Mouse (Mus musculus) liver, adult 2 months (tissue): ENCODE data around the gene Wfikkn1. TPM values are rescaled to one million over a fixed set of nuclear protein-coding genes. Genes with fewer than 3 reads are reported as not detected.

Experiments used
- DNase-seq: peaks from one replicate; pipeline ENCODE4 v3.0.0-alpha.2; 2011; ENCODE audit warnings: low read depth, low spot score; ENCODE audit errors: extremely low read depth
- H3K27ac ChIP-seq: fragments of 200-500 bp; replicated peaks from 2 replicates; pipeline ENCODE4 v1.5.1; 2012; ENCODE audit warnings: low read depth, mild to moderate bottlenecking, control low read depth, inconsistent platforms, low read length; ENCODE audit not compliant: insufficient read depth
- H3K27me3 ChIP-seq: fragments of 200-500 bp; 2 replicates; pipeline ENCODE4 v1.6.1; 2012; ENCODE audit warnings: mild to moderate bottlenecking, moderate library complexity, low read length, inconsistent platforms; ENCODE audit not compliant: control insufficient read depth, insufficient read depth
- H3K36me3 ChIP-seq: fragments of 200-500 bp; 2 replicates; pipeline ENCODE4 v1.6.1; 2012; ENCODE audit warnings: low read length, inconsistent platforms; ENCODE audit not compliant: control insufficient read depth, insufficient read depth
- H3K4me1 ChIP-seq: fragments of 200-500 bp; 2 replicates; pipeline ENCODE4 v1.6.1; 2011; ENCODE audit warnings: low read length; ENCODE audit not compliant: control insufficient read depth, insufficient read depth
- H3K4me3 ChIP-seq: fragments of 200-500 bp; 2 replicates; pipeline ENCODE4 v1.5.1; 2011; ENCODE audit warnings: low read depth, mild to moderate bottlenecking, control low read depth, low read length, moderate library complexity; ENCODE audit not compliant: insufficient read depth
- H3K79me2 ChIP-seq: fragments of 200-500 bp; 2 replicates; pipeline ENCODE4 v1.6.1; 2012; ENCODE audit warnings: inconsistent platforms, mild to moderate bottlenecking, low read length, moderate library complexity; ENCODE audit not compliant: control insufficient read depth, insufficient read depth
- H3K9ac ChIP-seq: fragments of 200-500 bp; 2 replicates; pipeline ENCODE4 v1.6.1; 2012; ENCODE audit warnings: low read depth, mild to moderate bottlenecking, control low read depth, inconsistent platforms, low read length
- CTCF ChIP-seq: fragments of 200-500 bp; IDR thresholded peaks from 2 replicates; pipeline ENCODE4 v1.5.1; 2011; ENCODE audit warnings: low read depth, low read length, control low read depth
- POLR2A ChIP-seq: fragments of 200-500 bp; IDR thresholded peaks from 2 replicates; pipeline ENCODE4 v1.6.1; 2011; ENCODE audit warnings: low read length, control low read depth; ENCODE audit not compliant: insufficient read depth; ENCODE audit errors: extremely low read depth
- WGBS: fragments of 180-500 bp; shearing (Covaris S2); methylation state at CpG from one replicate; pipeline ENCODE4 v1.1.7; 2018; 5-methylcytosine and 5-hydroxymethylcytosine counted together
- polyA plus RNA-seq: library from polyadenylated mRNA; depleted of rRNA; stranded (reverse); fragments of >200 nt; gene quantifications from 2 replicates; pipeline ENCODE4 v1.2.3, GENCODE M21; 2012
- total RNA-seq: library from RNA; depleted of rRNA; stranded (reverse); fragments of >200 nt; gene quantifications from 2 replicates; pipeline ENCODE4 v1.2.3, GENCODE M21; 2014

Gene Wfikkn1
- total and polyA plus RNA-seq, 2 experiments, result 0.09 to 0.92 TPM

DNA sequence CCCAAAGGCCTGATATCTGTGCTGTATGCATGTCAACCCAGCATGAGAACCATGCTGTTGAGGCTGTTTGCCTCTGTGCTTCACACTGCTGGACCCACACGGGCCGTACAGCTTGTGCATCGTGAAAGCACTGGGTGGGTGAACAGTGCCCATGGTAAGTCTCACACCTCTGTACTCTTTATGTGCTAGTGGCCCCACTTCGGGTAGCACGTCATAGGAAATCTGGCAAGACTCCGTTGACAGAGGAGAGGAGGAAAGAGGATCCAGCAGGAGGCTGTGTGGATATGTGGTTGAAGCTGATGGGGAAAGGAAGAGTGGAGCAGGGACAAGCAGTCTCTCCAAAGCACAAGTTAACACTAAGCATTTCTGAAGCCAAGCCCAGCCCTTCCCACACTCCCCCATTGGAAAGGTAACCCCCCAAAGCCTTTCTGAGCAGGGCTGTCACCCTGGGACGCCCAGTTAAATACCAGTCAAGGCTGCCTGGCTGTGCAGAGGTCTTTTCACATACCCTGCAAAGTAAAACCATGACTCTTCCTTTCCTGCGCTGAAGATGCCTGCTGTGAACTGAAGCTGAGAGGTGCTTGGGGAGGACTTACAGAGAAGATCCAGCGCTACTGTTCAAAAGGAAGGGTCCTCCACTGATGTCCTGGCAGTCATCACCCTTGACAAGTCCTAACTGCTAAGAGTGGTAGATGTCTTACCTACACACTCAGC, 37.5 kb upstream of the Wfikkn1 start:
- peak overlapping the region; percentile 85 for H3K9ac ChIP-seq
- H3K27me3 ChIP-seq, result no peaks in the 10 kb centered on the region
- H3K36me3 ChIP-seq, result no peaks in the 10 kb centered on the region
- no peak overlapping the region for H3K27ac ChIP-seq
- no peak for DNase-seq
- 82% methylated on average over 9 of the region's 9 CpGs for whole genome bisulfite sequencing
- peak overlapping the region; percentile 98 for H3K4me3 ChIP-seq
- TF ChIP-seq POLR2A (no peak), CTCF (no peak)
- peaks cover 26% of the 10 kb centered on the region for H3K4me1 ChIP-seq
- peaks cover 29% of the 10 kb centered on the region for H3K79me2 ChIP-seq

DNA sequence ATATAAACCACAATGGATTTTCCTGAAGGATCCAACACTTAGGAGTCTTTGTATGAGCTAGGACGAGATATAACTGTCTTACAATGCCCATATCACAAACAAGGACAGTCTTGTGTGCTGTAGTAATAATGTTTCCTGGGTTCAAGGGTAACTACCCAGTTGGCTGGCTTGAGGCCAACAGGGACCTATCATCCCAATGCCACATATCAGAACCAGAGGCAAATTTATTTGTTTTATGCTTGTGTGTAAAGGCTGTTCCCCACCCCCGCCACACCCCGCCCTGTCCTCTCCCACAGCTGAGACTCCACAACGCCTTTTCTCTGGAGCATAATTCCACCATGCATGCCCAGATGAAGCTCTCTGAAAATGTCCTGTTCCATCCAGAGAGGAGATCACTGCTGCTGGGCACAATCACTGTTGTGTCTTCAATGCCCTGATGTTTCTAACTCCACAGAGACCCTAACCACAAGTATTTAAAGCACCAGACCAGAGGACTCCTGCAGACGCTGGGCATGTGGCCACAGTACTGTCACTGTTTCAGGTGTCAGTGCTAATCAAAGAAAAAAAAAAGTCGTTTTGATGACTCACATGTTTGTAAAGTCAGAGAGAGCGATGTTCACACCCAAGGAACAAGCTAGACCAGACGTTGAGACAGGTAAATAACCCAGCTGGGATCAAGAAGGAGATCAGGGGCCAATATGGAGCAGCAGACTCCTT, 36.4 kb upstream of the Wfikkn1 start:
- 45% methylated on average over 8 of the region's 8 CpGs for WGBS
- Histone ChIP-seq H3K27me3 (no peaks in the 10 kb centered on the region), H3K36me3 (no peaks in the 10 kb centered on the region), H3K27ac (no peak overlapping the region), H3K4me3 (no peak overlapping the region), H3K4me1 (peaks cover 27% of the 10 kb centered on the region), H3K79me2 (peaks cover 29% of the 10 kb centered on the region), H3K9ac (no peak overlapping the region)
- DNase-seq, result no peak
- no peak for TF ChIP-seq POLR2A
- TF ChIP-seq CTCF, result no peak

DNA sequence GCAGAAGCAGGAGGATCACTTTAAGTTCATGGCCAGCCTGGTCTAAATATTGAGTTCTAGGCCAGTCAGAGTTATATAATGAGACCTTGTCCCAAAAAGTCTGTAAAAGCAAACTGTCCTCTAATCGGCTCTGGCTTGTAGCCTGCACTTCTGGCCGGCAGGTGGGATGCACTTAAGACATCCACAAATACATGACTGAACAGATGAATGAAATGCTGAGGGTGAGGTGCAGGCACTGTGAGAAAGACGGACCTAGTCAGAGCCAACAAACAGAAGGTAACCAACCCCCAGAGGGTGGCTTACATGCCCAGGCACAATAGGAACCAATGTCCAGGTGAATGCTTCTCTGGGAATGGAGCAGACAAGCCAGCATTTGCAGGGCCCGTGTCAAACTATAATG, 33.6 kb upstream of the Wfikkn1 start:
- no peak overlapping the region for H3K9ac ChIP-seq
- WGBS, result 26% methylated on average over 4 of the region's 4 CpGs
- peaks cover 42% of the 10 kb centered on the region for H3K79me2 ChIP-seq
- H3K36me3 ChIP-seq, result no peaks in the 10 kb centered on the region
- no peak for DNase-seq
- H3K27ac ChIP-seq, result peak overlapping the region; percentile 11
- H3K4me3 ChIP-seq, result no peak overlapping the region
- H3K4me1 ChIP-seq, result peaks cover 30% of the 10 kb centered on the region
- no peaks in the 10 kb centered on the region for H3K27me3 ChIP-seq
- TF ChIP-seq CTCF (no peak), POLR2A (no peak)

DNA sequence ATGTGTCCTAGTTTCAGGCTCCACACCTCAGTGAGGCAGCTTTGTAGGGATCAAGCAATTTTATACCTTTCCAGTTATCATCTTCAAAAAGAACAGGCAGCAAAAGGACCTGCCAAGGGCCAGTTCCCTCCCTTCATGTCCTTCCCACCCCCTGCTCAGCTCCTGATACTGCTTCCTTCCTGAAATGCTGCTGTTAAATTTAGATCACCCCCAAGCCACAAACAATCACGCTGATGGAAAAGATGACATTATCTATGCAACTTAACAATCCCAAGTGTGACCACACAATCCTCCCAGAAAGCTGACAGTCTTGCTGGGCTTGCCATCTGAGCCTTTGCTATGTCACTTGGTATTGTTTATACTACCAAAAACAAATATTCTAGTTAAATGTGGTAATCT, 33.2 kb upstream of the Wfikkn1 start:
- peaks cover 40% of the 10 kb centered on the region for H3K79me2 ChIP-seq
- WGBS, result 45% methylated on average over 1 of the region's 1 CpGs
- peaks cover 30% of the 10 kb centered on the region for H3K4me1 ChIP-seq
- no peak for DNase-seq
- no peaks in the 10 kb centered on the region for H3K36me3 ChIP-seq
- no peaks in the 10 kb centered on the region for H3K27me3 ChIP-seq
- TF ChIP-seq CTCF, result no peak
- TF ChIP-seq POLR2A, result no peak
- H3K9ac ChIP-seq, result no peak overlapping the region
- H3K27ac ChIP-seq, result peak overlapping the region; percentile 56
- H3K4me3 ChIP-seq, result no peak overlapping the region

DNA sequence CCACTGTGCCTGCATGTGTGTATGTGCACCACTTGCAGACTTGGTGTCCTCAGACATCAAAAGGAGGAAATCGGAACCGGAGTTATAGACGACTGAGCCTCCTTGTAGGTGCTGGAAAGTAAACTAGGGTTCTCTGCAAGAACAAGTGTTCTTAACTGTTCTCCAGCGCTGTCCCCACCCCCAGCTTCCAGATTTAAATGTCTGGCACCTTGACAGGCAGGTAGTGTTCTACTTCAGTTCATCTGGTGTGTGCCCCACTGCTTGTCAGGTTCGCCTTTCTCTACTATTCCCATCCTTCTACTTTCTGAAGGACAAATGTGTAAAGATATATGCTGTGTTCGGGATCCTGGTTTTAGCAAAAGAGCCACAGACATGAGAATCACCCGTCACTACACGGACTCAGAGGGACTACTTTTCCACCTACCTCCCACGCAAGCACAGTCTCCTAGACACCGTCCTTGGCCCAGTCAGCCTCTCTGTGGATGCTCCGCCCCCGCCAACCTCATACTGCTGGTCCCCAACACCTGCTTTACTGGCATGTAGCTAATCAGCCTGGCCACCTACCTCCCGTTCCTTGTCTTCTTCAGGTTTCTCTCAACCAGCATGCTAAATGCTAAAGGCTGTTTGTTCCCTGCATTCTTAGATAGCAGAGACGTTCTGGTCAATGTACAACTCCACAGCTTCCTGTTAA, 32.7 kb upstream of the Wfikkn1 start:
- no peaks in the 10 kb centered on the region for H3K36me3 ChIP-seq
- 50% methylated on average over 14 of the region's 14 CpGs for WGBS
- H3K4me3 ChIP-seq, result no peak overlapping the region
- DNase-seq, result no peak
- peaks cover 25% of the 10 kb centered on the region for H3K4me1 ChIP-seq
- H3K79me2 ChIP-seq, result peaks cover 35% of the 10 kb centered on the region
- H3K27me3 ChIP-seq, result no peaks in the 10 kb centered on the region
- peak overlapping the region; percentile 56 for H3K27ac ChIP-seq
- no peak for TF ChIP-seq POLR2A
- no peak overlapping the region for H3K9ac ChIP-seq
